Mouse (Mus musculus): Measurements from ENCODE around the gene Macrod2.

GRCm38 (mm10) chr2:141556747-141557146 is 1161.6 kb downstream of the Macrod2 start:
- no peak for TF ChIP-seq POLR2A (IDR thresholded peaks at IDR 0.05; ENCODE audit: extremely low read depth, insufficient read depth, low read length)
- TF ChIP-seq CTCF (IDR thresholded peaks at IDR 0.05; ENCODE audit: low read depth, low read length): no peak
